In genomic region chr4:95389647-95390046, GRCm38 (mm10) we compare ENCODE assay signal across 10 mouse cellular contexts.
DNase-seq lines count a peak whose midpoint lies in the region; ATAC-seq and TF ChIP-seq lines count a peak whose summit lies in the region.
"Had no signal": no experiment of that assay in that cellular context is flagged by ENCODE, and none has a peak within 500 bp of the region (broad histone marks: within the 10 kb centered on the region; RNA-seq: fewer than 3 reads in every experiment).

No protein-coding gene starts in this region.

- peaks cover 9% of the 10 kb centered on the region for H3K4me1 ChIP-seq in heart, adult 2 months (ENCODE audit: control insufficient read depth, insufficient read depth, low read length)
- H3K4me1 ChIP-seq in heart, embryonic 10.5 days, result peaks cover 22% of the 10 kb centered on the region
- peaks cover 8% of the 10 kb centered on the region; the same call in 1 of the 2 replicates for H3K4me1 ChIP-seq in embryonic fibroblast, embryonic 13.5 days (ENCODE audit: control insufficient read depth, insufficient read depth, low read length)
- H3K4me1 ChIP-seq in kidney, embryonic 15.5 days, result peaks cover 14% of the 10 kb centered on the region

- no peak overlapping the region for H3K9ac ChIP-seq in heart, adult 2 months (ENCODE audit: low read depth, low read length)
- no peak overlapping the region for H3K9ac ChIP-seq in kidney, embryonic 15.5 days

- H3K79me2 ChIP-seq in heart, adult 2 months (replicated peaks; ENCODE audit: control insufficient read depth, insufficient read depth, low read length), result no peaks in the 10 kb centered on the region

- H3K4me2 ChIP-seq in kidney, embryonic 15.5 days, result no peak overlapping the region

- H3K36me3 ChIP-seq in heart, adult 2 months (ENCODE audit: control insufficient read depth, insufficient read depth, low read length), result peaks cover 9% of the 10 kb centered on the region
- H3K36me3 ChIP-seq in heart, embryonic 10.5 days, result no peaks in the 10 kb centered on the region
- no peaks in the 10 kb centered on the region for H3K36me3 ChIP-seq in kidney, embryonic 15.5 days

- no peak for TF ChIP-seq CTCF in heart, adult 2 months (IDR thresholded peaks at IDR 0.05)
- no peak for TF ChIP-seq CTCF in embryonic fibroblast, embryonic 13.5 days (IDR thresholded peaks at IDR 0.05; ENCODE audit: borderline replicate concordance, insufficient read depth, low read length)

- no peak for ATAC-seq in kidney, embryonic 15.5 days (replicated peaks; ENCODE audit: low FRiP score)
- ATAC-seq: inflammation-experienced regulatory T-cells, adult 6 months had no signal

- intact Hi-C loops in heart, adult 2 months (cut with DNase I), result loop anchor here (5.0 kb wide), 4 partner anchors 72 to 337 kb away; partner anchors contain the start of genes Fggy and Jun
- intact Hi-C loops in left cerebral cortex, postnatal 4 days (cut with DNase I), result no loop called here

- no peak overlapping the region for H3K4me3 ChIP-seq in heart, adult 2 months
- no peak overlapping the region for H3K4me3 ChIP-seq in heart, embryonic 10.5 days
- no peak overlapping the region for H3K4me3 ChIP-seq in embryonic fibroblast, embryonic 13.5 days (ENCODE audit: insufficient read depth, low read length)
- no peak overlapping the region for H3K4me3 ChIP-seq in kidney, embryonic 15.5 days (replicated peaks)
- H3K4me3 ChIP-seq: erythroblast, embryonic 14.5 days had no signal

- no peak for TF ChIP-seq EP300 in heart, adult 2 months (IDR thresholded peaks at IDR 0.05; ENCODE audit: insufficient read depth, low read depth, low read length)

- no peaks in the 10 kb centered on the region for H3K27me3 ChIP-seq in heart, adult 2 months (ENCODE audit: control insufficient read depth, insufficient read depth, low read length)
- no peaks in the 10 kb centered on the region for H3K27me3 ChIP-seq in heart, embryonic 10.5 days (ENCODE audit: insufficient read depth, poor library complexity, severe bottlenecking)
- H3K27me3 ChIP-seq in kidney, embryonic 15.5 days, result no peaks in the 10 kb centered on the region

- DNase-seq in heart, adult 2 months, result peak; percentile 34 to 47
- no peak for DNase-seq in heart, embryonic 10.5 days (ENCODE audit: low spot score)
- DNase-seq in mesoderm, embryonic 11.5 days (ENCODE audit: low read depth, low spot score), result peak; percentile 22
- DNase-seq in ovary, postnatal 36 days (ENCODE audit: low spot score), result no peak
- no peak for DNase-seq in layer of hippocampus, postnatal 36 days
- no peak for DNase-seq in left cerebral cortex, postnatal 4 days

- no peak for TF ChIP-seq POLR2A in heart, adult 2 months (IDR thresholded peaks at IDR 0.05; ENCODE audit: insufficient read depth, low read depth, low read length)
- TF ChIP-seq POLR2A in embryonic fibroblast, embryonic 13.5 days (IDR thresholded peaks at IDR 0.05; ENCODE audit: low read depth, low read length), result no peak

- H3K9me3 ChIP-seq in heart, embryonic 10.5 days, result no peaks in the 10 kb centered on the region
- H3K9me3 ChIP-seq in kidney, embryonic 15.5 days (replicated peaks), result no peaks in the 10 kb centered on the region

- H3K27ac ChIP-seq in heart, adult 2 months, result no peak overlapping the region
- H3K27ac ChIP-seq in heart, embryonic 10.5 days, result no peak overlapping the region
- peak overlapping the region; percentile 83 for H3K27ac ChIP-seq in embryonic fibroblast, embryonic 13.5 days (ENCODE audit: insufficient read depth, low read length)
- H3K27ac ChIP-seq in kidney, embryonic 15.5 days, result peak overlapping the region; percentile 71

- WGBS in heart, adult 2 months, result 73% methylated on average over 2 of the region's 2 CpGs
- 29% methylated on average over 2 of the region's 2 CpGs for WGBS in heart, embryonic 10.5 days
- 44% methylated on average over 2 of the region's 2 CpGs for WGBS in kidney, embryonic 15.5 days

Comparison
In these comparisons a context has a peak if more than half of its experiments do, and no peak if none do; other contexts are left out.
1. DNase-seq: peak in heart, adult 2 months (2 of 2) and mesoderm, embryonic 11.5 days (single experiment); none in heart, embryonic 10.5 days (single experiment), ovary, postnatal 36 days (single experiment), layer of hippocampus, postnatal 36 days (0 of 2) and left cerebral cortex, postnatal 4 days (single experiment).
2. H3K27ac ChIP-seq: peak in embryonic fibroblast, embryonic 13.5 days (single experiment) and kidney, embryonic 15.5 days (single experiment); none in heart, adult 2 months (single experiment) and heart, embryonic 10.5 days (single experiment).